Mouse (Mus musculus) 416B (cell line): ENCODE results near the gene Rnf180.
A peak's percentile ranks its signal among the peaks of the same experiment; 100 is the strongest.

Experiments
- DNase-seq: peaks from one replicate; pipeline ENCODE4 v3.0.0; 2011; ENCODE audit warnings: low read depth

Gene Rnf180

DNA sequence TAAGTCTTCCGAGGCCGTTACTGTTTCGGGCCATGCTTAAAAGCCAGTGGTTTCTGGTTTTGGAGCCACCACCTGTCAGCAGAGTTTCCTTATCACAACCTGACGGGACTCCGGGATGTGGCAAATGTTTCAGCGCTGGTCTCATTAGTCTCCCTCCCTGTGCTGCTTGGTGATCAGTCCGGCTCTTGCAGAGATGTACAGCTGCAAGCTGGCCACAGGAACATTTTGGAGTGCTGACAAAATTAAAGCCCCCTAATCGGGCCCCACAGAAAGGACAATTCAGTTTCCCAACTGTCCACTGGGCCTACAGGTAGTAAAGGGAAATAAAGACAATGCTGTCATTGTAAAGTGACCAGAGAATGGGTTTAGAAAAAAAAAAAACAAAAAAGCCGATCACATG is 44.4 kb downstream of the Rnf180 start:
- no peak for DNase-seq

DNA sequence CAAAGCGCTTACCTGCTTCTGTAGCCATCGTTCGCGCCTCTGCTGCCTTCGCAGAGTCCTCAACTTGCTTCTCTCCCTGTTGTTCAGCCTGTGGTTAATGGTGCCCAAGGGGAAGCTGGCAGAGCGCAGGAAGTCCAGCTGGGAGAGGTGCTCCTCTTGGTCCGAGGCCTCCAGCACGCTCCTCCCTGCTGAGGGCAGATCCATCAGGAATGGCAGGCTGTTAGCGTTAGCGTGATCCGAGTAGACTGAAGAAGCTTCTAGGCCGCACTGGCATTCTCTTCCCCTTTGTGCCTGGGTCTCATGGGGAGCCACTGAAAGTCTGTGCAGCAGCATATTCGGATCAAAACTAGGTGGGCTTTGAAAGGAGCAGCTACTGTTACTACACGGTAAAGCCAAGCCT is 45.0 kb downstream of the Rnf180 start:
- no peak for DNase-seq

DNA sequence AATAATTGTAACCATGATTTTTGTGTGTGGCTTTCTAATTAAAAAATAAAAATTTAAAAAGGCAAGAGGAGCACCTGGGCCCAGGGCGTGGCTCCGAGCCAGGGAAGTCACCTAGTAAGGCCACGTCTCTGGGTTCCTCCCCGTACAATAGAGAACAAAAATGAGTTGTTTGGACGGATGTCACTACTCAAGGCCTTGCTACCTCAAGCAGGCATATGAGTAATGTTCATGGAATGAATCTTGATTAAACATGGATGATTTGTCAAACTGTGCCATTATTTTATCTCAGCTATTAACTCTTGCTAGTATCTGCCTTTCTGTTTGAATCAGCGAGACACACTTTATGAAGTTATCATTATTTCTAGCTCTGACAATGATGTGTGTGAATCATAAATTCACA is 46.9 kb downstream of the Rnf180 start:
- DNase-seq, result no peak

DNA sequence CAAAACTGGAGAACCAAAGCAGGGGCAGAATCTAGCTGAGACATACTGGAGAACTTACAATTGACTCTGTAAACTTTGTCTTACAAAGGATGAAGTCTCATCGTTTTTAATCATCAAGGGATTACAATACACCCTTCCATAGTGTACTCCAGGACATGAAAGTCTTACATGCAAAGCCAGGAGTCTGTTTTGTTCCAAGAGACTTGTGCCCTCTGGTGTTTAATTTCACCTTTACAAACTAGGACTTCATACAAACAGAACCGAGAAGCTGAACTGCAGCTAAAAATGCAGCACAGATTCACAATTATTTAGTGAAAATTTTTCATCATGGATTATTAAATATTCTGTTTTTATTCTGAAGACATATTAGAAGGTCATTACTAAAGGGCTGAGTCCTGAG is 53.8 kb downstream of the Rnf180 start:
- DNase-seq, result peak; percentile 47

DNA sequence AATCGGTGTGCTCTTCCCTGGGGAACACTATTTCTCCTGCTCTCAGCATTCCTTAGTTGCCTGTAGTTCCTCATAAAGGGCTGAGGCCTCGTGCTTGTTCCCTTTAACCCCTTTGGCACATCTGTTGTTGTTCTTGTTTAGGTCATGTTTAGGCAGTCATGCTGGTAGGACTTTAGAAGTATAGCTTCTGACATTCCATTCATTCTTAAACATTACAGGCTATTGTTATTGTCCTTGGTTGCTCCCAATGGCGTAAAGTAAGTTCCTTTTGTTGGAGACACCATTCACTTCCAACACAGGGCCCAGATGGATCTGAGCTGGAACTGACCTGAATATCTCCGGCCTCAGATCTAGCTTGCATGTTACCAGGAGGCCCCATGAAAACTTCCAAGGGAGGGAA is 67.5 kb downstream of the Rnf180 start:
- no peak for DNase-seq

DNA sequence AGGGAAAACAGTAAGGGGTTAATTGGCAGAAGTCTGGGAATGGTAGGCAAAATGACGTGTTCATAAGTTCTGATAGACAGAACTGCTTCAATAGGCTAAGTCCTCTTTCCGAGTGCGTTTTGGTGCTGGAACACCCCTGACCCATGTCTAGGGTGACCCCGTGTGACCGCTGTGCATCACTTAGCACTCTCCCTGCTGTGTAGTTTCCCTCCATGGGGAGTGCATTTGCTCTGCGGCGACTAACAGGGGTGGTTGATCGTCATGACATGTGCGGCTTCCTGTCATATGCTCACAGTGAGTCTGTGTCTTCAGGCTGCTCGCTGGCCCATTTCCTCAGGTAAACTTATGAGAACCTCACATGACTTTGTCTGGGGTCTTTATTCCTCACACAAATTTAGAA is 70.6 kb downstream of the Rnf180 start:
- no peak for DNase-seq

DNA sequence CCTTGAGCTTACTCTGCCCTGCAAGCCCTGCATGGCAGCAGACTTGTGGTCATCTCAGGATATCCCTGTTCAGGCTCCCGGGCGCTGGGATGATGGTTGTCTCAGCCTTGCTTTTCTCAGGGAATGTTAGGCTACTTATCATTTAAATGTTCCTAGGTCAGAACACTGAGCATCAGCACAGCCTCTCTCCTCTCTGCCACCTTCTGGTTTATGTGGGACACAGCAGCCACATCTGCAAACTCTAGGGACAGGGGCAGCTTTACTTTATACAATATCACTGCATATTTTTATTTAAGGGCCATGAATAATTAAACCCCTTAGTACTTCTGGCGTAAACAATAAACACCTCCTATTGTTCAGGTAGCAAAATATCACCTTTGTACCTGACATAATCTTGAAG is 71.5 kb downstream of the Rnf180 start:
- DNase-seq, result peak; percentile 46

DNA sequence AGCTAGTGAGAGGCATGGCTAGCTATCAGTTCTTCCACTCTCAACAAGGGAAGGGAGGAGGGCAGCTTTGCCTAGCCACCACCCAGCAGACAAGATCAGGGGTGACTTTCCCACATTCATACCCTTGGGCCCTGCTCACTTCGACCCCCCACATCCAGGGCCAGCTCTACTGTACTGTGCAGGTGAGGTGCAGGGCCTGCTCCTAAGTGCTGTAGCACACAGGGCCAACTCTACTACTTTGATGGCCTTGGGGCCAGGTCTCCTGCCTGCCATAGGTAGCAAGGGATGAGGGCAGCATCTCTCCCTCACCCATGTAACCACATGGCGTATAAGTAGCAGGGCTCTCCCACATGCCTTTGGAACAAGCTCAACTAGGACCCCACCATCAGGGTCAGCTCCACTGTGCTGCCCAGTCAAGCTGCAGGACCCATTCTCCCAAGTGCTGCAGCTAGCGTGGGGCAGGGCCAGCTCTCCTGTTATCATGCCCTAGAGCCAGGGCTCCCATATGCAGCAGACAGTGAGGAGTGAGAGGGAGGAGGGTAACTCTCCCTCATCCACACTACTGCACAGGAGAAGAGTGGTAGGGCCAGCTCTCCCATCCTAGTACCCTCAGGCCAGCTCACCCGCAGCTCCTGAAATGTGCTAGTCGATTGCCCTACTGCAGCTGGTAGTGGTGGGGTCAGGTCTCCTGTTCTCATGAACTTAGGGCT is 72.4 kb downstream of the Rnf180 start:
- no peak for DNase-seq

DNA sequence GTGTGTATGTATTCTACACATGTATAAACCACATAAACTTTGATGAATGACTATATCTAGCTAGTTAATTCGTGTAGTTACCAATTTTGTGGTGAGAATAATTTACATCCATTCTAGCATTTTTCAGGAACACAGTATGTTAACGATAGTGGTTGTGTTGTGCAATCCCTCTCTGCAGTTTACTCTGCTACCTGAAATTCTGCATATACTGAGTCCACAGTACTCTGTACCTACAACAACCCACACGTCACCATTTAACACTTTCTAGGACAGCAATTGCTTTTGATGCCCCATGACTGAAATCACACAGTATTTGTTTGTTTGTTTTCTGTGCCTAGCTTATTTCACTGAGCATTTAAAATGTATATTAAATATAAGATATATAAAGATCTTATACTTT is 83.9 kb downstream of the Rnf180 start:
- DNase-seq, result no peak

DNA sequence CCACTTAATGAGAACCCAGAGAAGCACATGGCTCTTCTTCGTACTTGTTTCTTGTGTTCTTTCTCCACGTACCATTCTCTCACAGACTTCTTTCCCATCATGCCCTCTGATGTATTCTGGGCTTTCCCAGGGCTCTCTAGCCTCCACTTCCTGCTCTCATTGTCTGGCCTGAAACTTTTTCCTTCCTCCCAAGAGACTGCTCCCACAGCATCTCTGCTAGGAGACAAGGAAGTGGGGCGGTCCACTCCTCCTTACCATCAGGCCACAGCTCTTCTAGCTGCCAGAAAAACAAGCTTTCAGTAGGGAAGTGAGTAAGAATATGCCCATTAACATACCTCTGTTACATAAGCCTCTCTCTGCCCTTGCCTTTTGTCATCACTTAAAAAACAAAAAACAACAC is 90.8 kb downstream of the Rnf180 start:
- DNase-seq, result no peak

DNA sequence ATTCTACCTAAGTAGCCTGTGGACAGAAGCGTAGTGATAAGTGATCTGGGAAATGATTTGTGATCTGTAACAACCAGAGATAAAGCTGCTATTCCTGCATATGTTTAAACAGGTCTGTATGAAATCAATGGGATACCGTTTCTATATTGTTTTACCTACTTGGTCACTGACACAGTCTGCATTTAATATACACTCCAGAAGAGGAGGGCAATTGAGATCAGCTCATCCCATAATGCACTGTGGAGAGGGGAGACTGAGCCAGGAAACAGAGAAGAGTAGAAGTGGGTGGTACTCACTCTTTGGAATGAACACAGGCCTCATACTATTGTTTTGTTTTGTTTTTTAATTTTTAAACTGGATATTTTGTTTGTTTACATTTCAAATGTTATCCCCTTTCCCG is 96.0 kb downstream of the Rnf180 start:
- DNase-seq, result no peak

DNA sequence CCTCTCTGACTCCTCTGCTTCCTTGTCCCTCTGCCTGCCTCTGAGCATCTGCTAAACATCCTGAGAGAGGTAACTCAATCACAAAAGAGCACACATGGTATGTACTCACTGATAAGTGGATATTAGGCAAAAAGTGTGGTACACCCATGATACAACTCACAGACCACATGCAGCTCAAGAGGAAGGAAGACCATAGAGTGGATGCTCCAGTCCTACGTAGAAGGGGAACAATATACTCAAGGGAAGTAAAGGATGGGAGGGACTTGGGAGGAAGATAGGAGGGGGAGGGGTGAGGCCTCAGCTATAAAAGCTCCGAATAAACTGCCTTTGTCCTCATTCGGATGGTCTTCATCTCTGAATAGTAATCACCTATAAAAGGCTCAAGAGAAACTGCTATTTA is 96.6 kb downstream of the Rnf180 start:
- DNase-seq, result peak; percentile 53

DNA sequence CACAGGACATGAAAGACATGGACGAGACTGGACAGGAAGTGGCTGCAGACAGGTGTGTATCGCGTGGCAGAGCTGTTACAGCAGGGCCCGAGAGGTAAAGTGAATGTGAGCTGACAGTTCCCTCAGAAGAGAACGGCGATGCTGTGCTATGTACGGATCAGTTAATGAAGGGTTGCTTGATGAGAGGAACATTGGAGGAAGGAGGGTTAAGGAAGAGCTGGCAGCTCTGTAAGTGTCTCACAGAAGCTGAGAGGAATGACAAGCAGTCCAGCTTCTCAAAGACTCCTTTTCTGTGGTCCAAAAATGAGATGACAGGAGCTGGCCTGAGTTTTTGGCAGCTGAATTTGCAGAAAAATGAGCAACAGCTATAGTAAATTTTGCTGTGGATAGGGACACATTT is 101.0 kb downstream of the Rnf180 start:
- no peak for DNase-seq

DNA sequence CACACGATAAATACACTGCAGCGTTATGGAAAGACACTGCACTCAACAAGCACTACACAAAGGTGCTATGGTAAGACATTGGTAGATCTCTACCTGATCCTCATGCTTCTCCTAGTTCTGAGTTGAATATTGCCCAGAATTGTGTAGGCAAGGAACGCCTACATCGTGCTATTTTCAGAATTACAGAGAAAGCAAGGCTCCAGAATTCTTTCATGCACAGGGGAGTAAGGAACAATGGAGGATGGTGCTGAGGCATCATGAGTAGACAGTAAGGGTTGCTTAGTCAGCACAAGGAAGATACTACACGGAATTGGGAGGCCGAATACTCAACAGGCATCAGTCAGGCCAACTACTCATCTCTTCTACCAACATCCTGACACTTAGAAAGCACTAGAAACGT is 105.9 kb downstream of the Rnf180 start:
- no peak for DNase-seq

DNA sequence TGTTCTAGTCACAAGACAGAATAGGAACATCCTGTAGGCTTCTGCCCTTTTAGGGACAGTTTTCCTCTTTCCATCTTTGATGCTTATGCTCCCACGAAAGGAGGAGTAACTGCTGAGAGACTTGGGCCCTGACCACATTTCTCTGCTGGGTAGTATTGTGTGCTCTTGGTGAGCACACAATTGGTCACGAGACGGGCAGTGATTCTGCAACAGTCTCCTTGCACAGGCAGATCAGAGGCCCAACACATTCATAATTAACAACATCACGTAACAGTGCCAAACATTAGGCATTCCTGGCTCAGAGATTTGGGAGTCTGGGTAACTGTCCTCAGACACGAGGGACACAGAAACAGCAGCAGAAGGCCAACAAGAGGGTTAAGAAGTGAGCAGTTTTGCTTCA is 113.8 kb downstream of the Rnf180 start:
- DNase-seq, result no peak

DNA sequence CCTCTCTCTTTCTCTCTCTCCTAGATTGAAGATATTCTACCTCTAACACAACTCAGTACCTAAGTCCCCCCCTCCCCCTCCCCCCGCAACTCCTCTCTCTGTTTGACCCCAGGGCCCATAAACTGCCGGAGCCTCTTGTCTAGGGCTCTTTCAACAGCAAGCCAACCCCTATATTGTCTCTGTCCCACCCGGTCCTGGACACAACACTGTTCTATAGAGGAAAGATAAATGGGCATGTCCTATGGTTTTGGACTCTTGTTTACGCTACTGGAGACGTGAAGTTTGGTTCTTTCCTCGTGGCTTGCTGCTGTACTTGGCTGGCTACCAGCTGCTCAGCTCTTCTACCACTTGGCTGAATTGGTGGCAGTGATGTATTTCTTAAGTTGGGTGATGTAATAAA is 129.2 kb downstream of the Rnf180 start:
- DNase-seq, result no peak

DNA sequence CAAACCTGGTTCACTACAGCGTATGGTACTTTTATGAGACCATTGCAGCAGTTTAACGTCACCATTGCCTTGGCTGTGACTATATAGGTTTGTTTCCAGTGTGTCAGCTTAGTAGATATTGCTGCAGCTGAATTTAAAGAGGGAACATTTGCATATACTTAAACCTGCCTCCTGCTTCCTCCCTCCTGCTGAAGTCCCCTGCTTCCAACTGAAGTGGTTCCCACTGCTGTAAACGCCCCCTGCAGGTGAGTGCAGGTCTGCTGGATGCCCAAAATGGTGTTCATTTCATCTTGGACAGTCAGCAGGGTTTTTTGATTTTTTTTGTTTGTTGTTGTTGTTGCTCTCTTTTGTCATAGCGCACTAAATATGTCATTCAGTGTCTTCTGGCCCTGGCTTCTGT is 140.7 kb downstream of the Rnf180 start:
- peak; percentile 35 for DNase-seq

DNA sequence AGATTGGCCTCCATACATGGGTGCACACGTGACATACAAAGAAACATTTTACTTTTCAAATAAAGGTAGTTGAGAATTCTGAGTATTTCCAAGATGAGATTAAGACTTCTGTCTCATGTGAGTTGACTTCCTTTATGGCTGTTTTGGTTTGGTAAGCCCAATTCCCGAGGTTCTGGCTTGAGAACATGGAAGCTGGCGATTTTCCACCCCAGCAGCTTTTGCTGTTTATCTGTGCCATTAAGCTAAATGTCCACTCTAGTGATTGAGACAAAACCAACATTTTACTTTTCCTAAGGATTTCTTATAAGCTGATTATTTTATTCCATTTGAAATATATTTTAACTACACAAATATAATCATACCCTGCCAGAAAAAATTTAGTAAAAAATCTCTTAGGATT is 144.6 kb downstream of the Rnf180 start:
- no peak for DNase-seq

DNA sequence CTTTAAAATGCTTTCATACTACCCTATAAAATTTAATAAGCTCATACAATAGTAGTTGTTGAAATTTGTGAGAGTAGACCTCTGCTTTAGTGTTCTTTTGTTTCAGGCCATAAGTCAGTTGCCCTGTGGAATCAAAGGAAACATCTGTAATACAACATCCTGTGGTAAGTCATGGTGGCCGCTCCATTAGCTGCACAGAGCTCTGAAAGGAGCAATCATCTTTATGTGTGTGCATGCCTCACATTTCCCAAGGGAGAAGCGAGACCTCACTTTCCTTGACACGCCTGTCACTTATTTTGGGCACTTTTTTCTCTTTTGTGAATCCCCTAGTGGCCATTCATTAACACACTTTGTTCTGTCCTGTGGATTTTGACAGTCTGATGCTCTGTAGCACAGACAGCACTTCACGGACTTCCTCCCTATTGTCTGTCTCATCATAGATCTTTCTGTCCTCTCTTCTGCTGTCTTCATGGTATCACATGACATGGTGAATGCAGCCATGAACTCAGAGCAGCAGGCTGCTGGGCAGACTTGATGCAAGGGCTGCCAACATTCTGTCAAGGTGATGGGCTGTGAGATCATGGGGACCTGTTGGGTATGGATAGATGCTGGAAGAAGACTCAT is 146.7 kb downstream of the Rnf180 start:
- peak; percentile 96 for DNase-seq

DNA sequence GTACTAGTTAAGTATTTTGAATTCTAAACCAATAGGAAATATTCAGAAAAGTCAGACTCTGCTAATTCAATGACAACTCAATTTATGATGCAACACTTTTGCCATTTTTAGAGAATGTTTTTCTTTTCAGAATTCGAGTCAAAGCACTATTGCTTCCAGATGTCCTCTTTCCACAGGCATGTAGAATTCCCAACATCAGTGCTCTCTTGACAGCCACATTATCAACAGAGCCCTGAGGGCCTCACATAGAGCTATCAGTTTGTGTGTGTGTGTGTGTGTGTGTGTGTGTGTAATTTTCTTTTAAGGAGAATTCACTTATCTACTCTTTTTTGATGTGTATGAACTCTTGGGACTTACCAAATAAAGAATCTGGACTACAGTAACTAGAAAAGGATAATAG is 147.8 kb downstream of the Rnf180 start:
- no peak for DNase-seq

DNA sequence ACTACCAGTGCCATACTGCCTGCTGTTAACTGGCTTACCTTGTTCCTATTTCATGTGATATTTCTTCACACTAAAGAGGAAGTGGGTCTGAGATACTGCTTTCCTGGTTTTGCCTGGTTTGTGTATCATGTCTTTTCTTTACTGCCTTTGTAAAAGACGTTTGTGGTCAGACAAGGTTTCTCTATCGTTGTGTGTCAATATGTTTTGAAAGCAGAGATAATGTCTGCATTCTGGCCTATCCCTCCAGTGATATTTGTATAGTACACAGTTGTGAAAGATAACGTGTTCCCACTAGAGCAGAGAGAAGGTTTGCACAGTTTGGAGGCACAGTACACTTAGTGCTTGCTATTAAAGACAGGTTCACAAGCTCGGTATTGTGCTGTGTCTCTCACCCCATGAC is 154.7 kb downstream of the Rnf180 start:
- peak; percentile 93 for DNase-seq

DNA sequence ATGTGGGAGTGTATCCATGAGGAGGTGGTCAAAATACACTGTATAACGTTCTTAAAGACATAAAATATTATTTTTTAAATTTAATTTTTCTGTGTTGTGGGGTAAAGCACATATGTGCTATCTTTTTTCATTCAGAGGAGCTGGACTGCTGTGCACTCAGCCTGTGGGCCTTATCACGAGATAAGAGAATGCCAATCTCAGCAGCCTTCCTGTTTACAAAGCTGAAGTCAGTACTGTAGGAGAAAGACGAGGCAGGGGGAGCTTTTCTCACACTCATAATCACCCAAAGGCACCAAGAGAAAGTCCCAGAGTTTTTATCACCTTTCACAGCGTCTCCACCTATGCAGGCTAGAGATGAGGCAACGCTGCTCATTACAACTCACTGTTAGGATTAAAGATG is 160.2 kb downstream of the Rnf180 start:
- peak; percentile 45 for DNase-seq

DNA sequence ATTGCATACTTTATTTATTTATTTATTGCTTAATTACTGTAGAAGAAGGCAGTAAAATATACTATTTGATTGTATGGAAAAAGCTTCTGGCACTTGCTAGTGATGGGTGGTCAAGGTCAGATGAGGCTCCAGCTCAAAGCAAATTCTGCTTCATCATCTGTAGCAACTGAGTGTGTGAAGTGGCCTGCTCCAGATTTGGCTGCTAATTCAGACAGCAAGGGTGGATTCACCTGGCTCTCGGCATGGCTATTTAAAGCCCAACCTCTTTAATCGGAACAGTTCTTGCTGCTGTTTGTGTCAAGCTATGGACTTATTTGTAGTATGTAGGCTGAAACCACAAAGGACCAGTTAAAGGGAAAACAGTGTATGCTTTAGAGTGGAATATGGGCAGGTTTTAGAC is 161.8 kb downstream of the Rnf180 start:
- DNase-seq, result no peak

DNA sequence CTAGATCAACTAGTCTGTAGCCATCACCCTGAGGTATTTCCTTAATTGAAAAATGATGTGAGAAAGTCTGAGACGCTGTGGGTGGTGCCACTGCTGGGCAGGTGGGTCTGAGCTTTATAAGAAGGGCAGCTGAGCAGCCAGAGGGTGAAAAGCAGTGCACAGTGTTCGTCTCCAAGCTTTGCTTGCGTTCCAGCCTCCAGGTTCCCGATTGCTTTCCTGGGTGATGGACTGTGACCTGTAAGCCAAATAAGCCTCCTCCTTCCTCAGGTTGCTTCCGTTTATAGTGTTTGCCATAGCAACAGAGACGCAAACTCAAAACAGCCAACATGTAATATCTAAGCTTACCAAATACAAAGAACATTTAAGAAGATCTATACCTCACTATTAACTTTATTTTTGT is 162.2 kb downstream of the Rnf180 start:
- DNase-seq, result no peak
